Mouse (Mus musculus): ENCODE measurements around the gene Frmd4b. TPM values are rescaled to one million over a fixed set of nuclear protein-coding genes. Genes with fewer than 3 reads are reported as not detected.

Gene Frmd4b
- total RNA-seq, 2 experiments from 2014 or later: 13.7 to 20.4 TPM

- no peak for DNase-seq (ENCODE audit: low spot score in 2 of 2)
- intact Hi-C loops (cut with DNase I): no loop called here
Measured at GRCm38 (mm10) chr6:97488280-97488679, 129.1 kb downstream of the Frmd4b start.

- DNase-seq (ENCODE audit: low spot score in 2 of 2): peak; percentile 54 to 58
- intact Hi-C loops (cut with DNase I): no loop called here
Measured at GRCm38 (mm10) chr6:97487535-97488081, 129.7 kb downstream of the Frmd4b start.

- DNase-seq (ENCODE audit: low spot score in 2 of 2): no peak
- intact Hi-C loops (cut with DNase I): no loop called here
Measured at GRCm38 (mm10) chr6:97486813-97487361, 130.5 kb downstream of the Frmd4b start.

- intact Hi-C loops (cut with DNase I): no loop called here
- no peak for DNase-seq (ENCODE audit: low spot score in 2 of 2)
Measured at GRCm38 (mm10) chr6:97485886-97486386, 131.4 kb downstream of the Frmd4b start.

GRCm38 (mm10) chr6:97481912-97482311 is 135.4 kb downstream of the Frmd4b start:
- intact Hi-C loops (cut with DNase I): no loop called here
- no peak for DNase-seq (ENCODE audit: low spot score in 2 of 2)

DNA sequence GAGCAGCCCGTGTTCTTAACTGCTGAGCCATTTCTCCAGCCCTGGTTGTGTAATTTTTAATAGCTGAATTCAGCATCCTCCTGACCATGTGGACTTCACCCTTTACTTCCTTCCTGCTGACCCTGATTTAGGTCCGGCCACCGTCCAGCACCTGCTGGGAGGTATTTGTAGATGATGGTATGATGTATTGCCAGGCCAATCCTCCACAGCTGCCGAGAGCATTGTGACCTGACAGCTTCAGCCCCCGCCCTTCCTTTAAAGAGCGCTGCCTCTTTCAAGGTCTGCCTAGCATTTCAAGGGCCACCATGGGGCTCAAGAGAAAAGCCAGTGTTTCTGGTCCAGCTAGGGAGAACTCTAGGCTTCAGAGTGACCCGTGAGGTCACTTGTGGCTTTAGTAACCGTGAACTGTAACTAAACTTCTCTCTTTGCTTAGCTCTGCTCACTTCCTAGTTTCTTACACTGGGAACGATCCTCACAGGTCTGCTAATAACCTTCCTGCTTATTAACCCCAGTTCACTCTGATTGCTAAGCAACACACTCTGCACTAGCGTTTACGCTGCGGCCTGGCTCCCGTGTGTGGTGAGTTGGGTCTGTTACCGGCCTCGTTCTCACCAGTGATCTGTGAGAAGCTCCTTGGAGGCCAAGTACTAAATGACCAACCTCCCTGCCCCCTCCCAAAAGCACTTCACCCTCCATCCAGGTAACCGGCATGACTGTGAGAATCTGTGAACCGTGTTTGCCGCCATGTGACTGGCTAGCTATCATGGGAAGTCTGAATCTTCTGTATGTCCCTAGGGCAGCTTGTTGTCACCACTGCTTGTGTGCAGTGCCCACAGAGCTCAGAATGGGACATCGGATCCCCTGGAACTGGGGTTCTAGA is 138.1 kb downstream of the Frmd4b start:
- no peak for DNase-seq (ENCODE audit: low spot score in 2 of 2)

GRCm38 (mm10) chr6:97473672-97474071 is 143.7 kb downstream of the Frmd4b start:
- DNase-seq (ENCODE audit: low spot score in 2 of 2): no peak
- intact Hi-C loops (cut with DNase I): no loop called here

More for the DNA sequence above, 138.1 kb downstream of the Frmd4b start:
- intact Hi-C loops (cut with DNase I): no loop called here

DNA sequence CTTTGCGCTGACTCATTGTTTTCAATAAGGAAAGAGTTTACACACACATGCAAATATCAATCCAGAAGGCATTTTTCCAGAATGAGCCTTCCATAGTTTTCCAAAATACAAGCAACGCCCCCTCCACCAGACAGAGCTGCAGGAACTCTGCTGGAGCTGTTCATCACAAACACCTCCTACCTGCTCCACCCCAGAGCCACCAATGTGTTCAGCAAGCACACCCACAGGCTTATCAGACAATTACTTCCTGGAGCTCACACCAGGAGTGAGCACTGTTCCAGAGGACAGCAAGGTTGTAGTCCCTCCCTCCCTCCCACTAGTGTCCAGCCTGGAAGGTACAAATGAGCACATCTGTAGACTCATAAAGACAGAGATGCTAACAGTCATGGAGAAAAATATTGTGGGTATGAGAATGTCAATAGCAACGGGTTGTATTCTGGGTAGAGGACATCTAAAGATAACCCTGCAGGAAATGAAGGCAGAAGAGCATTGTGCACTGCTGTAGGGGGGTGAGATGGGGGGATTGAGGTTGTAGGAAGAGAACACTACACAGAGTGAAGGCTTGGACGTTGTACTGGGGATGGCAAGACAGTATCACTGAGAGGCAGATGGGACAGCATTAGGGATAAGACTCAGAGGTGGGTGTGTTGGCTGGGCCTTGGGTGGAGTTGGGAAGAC is 144.3 kb downstream of the Frmd4b start:
- intact Hi-C loops (cut with DNase I): no loop called here
- DNase-seq (ENCODE audit: low spot score in 2 of 2): no peak

GRCm38 (mm10) chr6:97463898-97464524 is 153.3 kb downstream of the Frmd4b start:
- intact Hi-C loops (cut with DNase I): no loop called here
- no peak for DNase-seq (ENCODE audit: low spot score in 2 of 2)

GRCm38 (mm10) chr6:97462421-97462820 is 154.9 kb downstream of the Frmd4b start:
- DNase-seq (ENCODE audit: low spot score in 2 of 2): no peak
- intact Hi-C loops (cut with DNase I): no loop called here

DNA sequence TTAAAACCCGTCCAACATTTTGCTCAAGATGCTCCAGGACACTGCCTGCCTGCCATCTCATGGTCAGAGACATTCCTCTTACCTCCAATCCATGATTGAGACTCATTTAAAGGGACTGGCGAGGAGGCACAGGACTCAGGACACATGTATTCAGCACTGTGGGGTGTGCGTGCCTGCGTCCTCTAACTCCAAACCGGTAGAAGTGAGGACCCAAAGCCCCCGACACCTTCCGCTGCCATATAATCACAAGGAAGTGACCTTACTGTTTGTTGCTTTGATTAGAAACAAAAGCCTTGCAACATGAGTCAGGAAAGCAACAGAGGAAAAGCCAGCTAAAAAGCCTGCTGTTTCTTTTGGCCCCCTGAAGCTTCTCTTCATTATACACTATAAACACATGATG is 158.2 kb downstream of the Frmd4b start:
- no peak for DNase-seq (ENCODE audit: low spot score in 2 of 2)
- intact Hi-C loops (cut with DNase I): no loop called here

GRCm38 (mm10) chr6:97458358-97458757 is 159.0 kb downstream of the Frmd4b start:
- intact Hi-C loops (cut with DNase I): no loop called here
- DNase-seq (ENCODE audit: low spot score in 2 of 2): no peak

DNA sequence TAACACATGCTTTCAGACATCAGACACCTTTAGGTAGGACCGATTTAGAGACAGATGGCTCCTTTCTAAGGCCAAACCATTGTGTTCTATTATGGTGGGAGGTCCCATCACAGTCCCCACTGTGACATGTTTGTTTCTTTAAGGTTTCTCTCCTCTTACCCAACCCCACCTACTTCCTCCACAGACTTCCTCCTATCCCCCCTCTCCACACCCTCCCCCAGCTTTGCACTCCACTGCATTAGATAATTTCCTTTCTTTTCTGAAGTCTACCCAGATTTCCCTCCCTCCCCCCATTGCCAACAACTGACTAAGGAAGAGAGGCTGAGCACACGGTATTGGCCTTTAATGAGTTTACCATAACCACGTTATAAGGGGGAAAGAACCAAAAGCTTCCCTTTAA is 159.4 kb downstream of the Frmd4b start:
- DNase-seq (ENCODE audit: low spot score in 2 of 2): no peak
- intact Hi-C loops (cut with DNase I): no loop called here

DNA sequence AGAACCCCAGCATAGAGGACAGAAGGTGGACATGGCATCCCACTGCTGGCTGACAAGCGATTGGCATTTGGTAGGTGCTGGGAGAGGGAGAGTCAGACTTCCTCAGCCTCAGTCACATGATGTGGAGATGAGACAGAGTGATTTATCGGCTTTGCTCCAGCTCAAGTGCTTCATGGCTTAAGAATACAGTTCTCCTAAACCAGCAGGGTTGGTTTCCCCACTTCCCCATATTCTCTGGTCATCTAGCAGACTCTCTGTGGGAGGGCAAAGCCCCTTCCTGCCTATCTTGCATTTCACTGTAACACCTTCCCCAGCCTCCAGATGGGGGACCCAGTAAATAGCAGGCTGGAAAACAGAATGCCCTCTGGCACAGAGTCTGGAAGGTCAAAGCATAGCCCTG is 160.1 kb downstream of the Frmd4b start:
- DNase-seq (ENCODE audit: low spot score in 2 of 2): no peak
- intact Hi-C loops (cut with DNase I): no loop called here

- intact Hi-C loops (cut with DNase I): no loop called here
- DNase-seq (ENCODE audit: low spot score in 2 of 2): no peak
Measured at GRCm38 (mm10) chr6:97452223-97452622, 165.1 kb downstream of the Frmd4b start.

DNA sequence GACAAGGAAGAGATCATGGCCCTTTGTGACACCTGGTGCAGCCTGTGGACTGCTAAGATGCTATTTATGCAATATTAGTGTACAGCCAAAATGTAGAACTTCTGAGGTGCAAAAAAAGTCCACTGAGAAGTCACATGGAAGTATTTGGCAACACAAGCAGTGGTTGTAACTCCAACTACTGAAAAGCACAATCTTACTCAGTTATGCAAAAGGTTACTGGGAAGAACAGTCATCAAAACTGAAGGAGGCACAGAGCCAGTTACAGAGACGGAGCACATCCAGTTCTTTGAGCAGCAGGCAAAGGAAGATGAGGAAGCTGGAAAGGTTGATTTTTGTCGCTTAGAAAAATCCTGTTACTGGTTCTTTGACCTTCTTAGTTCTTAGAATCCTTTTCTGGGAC is 167.5 kb downstream of the Frmd4b start:
- no peak for DNase-seq (ENCODE audit: low spot score in 2 of 2)
- intact Hi-C loops (cut with DNase I): no loop called here

DNA sequence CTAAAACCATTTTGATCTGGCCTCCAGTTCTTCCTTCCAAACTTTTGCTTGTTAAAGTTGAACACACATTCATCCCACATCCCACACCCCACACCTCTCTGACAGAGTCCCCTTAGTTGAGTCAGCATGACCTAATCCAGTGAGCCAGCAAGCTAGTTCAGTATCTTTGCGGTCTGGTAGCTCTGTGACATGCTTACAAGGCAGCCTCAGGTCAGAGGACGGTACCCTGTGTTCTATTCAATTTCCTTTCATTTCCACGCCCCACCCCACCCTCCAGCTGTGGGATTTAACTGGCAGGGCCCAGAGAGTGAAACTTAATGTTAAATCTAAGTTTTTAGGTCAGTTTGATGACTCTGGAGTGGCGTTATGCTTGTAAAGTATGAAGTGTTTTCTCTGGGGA is 170.3 kb downstream of the Frmd4b start:
- DNase-seq (ENCODE audit: low spot score in 2 of 2): no peak
- intact Hi-C loops (cut with DNase I): no loop called here

- intact Hi-C loops (cut with DNase I): no loop called here
- no peak for DNase-seq (ENCODE audit: low spot score in 2 of 2)
Measured at GRCm38 (mm10) chr6:97444145-97444544, 173.2 kb downstream of the Frmd4b start.

DNA sequence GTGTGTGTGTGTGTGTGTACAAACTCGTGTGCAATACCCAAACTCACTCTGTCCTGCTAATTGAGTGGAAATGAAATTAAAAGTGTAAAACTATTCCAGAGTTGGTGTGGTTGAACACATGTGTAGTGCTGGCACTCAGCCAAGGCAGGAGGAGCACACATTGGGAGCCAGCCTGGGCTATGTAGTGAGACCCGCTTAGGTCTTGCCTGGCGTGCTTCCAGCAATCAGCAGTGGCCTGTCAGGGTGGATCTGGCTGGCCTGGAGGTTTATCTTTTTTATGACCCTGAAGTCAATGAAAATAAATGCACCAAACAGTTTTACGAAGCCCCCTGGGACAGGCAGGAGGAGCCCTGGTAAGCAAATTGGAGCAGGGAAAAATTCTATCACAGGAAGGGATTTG is 173.8 kb downstream of the Frmd4b start:
- intact Hi-C loops (cut with DNase I): no loop called here
- no peak for DNase-seq (ENCODE audit: low spot score in 2 of 2)

- intact Hi-C loops (cut with DNase I): no loop called here
- DNase-seq (ENCODE audit: low spot score in 2 of 2): no peak
Measured at GRCm38 (mm10) chr6:97441357-97441756, 176.0 kb downstream of the Frmd4b start.

All from left cerebral cortex, postnatal 36 days (tissue).